ENCODE assay signal across 8 mouse cellular contexts in the genomic region with DNA sequence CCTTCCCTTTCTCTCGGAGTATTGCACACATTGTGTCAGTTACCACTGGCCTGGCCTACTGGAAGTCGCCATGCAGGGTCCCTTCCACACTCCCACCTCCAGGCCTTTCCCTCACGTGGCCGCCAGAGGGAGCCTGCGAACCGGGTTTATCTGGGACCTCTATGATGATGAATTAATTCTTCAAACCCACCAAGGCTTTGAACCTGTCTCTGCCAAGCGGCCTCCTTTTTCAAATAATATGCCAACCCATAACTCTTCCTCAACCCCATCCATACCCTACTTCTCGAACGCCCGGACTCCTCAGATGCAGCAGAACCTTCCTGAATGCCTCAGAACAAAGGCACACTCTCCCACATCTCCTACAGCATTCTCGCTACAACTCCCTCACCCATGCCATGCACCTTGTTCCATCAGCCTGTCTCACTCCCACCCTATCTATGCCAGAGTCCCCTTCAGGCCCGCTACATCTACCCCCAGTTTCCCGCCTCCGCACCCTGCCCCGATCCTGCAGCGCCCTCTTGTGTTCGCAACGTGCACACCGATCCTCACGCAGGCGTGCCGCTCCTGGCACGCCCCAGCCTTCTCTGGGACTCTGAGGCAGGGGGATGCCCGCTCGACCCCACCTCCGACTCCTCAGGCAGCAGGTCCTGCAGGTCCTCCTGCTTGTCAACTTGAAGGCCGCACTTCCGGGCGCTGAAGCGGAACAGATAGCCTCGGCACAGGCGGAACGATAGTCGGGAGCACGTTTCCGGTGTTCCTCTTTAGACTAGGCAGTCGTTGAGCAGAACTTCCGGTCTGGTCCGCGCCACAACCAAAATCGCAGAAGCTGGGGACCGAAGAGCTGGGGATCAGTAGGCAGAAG. TPM values are rescaled to one million over a fixed set of nuclear protein-coding genes. Genes with fewer than 3 reads are reported as not detected.
DNase-seq lines count a peak whose midpoint lies in the region; ATAC-seq and TF ChIP-seq lines count a peak whose summit lies in the region.

No protein-coding gene starts in this region.

- H3K4me2 ChIP-seq in CH12.LX (ENCODE audit: insufficient read depth, low read depth, poor library complexity, severe bottlenecking) = peak overlapping the region; percentile 70
- peak overlapping the region; percentile 82 for H3K4me2 ChIP-seq in heart, embryonic 15.5 days
- peak overlapping the region; percentile 85 for H3K4me2 ChIP-seq in liver, embryonic 13.5 days
- peak overlapping the region; percentile 69 for H3K4me2 ChIP-seq in stomach, embryonic 14.5 days (replicated peaks; ENCODE audit: low read depth, low read length)

- peak; percentile 97 for DNase-seq in CH12.LX (ENCODE audit: extremely low read depth)
- peak; percentile 89 for DNase-seq in c-Kit-positive CD71-negative TER-119-negative erythroid progenitor cells, embryonic 14.5 days (ENCODE audit: low read depth)
- peak; percentile 95 for DNase-seq in forebrain, embryonic 10.5 days (ENCODE audit: extremely low spot score, low spot score)
- peak; percentile 95 for DNase-seq in kidney, postnatal 14 days
- DNase-seq in liver, embryonic 13.5 days = peak; percentile 87
- DNase-seq in natural killer cell, adult 2 months (ENCODE audit: low spot score in 2 of 2) = peak; percentile 86

- TF ChIP-seq EP300 in CH12.LX (IDR thresholded peaks at IDR 0.05; ENCODE audit: low read length) = 0 out of 2 replicates have a peak, but pooled peaks have one; percentile 11

- TF ChIP-seq POLR2A in CH12.LX (IDR thresholded peaks at IDR 0.05; ENCODE audit: low read depth, low read length) = peak; percentile 83

- 0 out of 2 replicates have a peak, but pooled peaks cover 3% of the 10 kb centered on the region for H3K79me2 ChIP-seq in CH12.LX (replicated peaks; ENCODE audit: control insufficient read depth, extremely low read depth, insufficient read depth, poor library complexity, severe bottlenecking)

- peak overlapping the region; percentile 84 to 95 (median 84) for H3K4me3 ChIP-seq in CH12.LX (replicated peaks in 1 of 3; ENCODE audit: low read depth in 2 of 3, low read length in 2 of 3, poor library complexity in 1 of 3)
- peak overlapping the region; percentile 68 for H3K4me3 ChIP-seq in forebrain, embryonic 10.5 days
- H3K4me3 ChIP-seq in heart, embryonic 15.5 days = peak overlapping the region; percentile 70
- peak overlapping the region; percentile 69 for H3K4me3 ChIP-seq in liver, embryonic 13.5 days (replicated peaks)
- peak overlapping the region; percentile 49 for H3K4me3 ChIP-seq in stomach, embryonic 14.5 days (ENCODE audit: low read depth, low read length)

- dilution Hi-C loops in CH12.LX (cut with MboI; ENCODE audit: extremely low pct_ligation_motif_present, extremely low pct_unique_long_range_greater_than_20kb, low sequenced_read_pairs) = no loop called here

- peaks cover 7% of the 10 kb centered on the region for H3K27me3 ChIP-seq in CH12.LX (replicated peaks)
- peaks cover 27% of the 10 kb centered on the region for H3K27me3 ChIP-seq in forebrain, embryonic 10.5 days (ENCODE audit: poor library complexity, severe bottlenecking)
- 0 out of 2 replicates have a peak, but pooled peaks cover 4% of the 10 kb centered on the region for H3K27me3 ChIP-seq in heart, embryonic 15.5 days
- no peaks in the 10 kb centered on the region for H3K27me3 ChIP-seq in liver, embryonic 13.5 days
- no peaks in the 10 kb centered on the region for H3K27me3 ChIP-seq in stomach, embryonic 14.5 days (ENCODE audit: control insufficient read depth, insufficient read depth, low read length)

- TF ChIP-seq CTCF in CH12.LX (conservative IDR thresholded peaks at IDR 0.05 in 1 of 2, IDR thresholded peaks at IDR 0.05 in 1 of 2; ENCODE audit: low read depth in 2 of 2, low read length in 2 of 2) = peak; percentile 57 to 85

- peak overlapping the region; percentile 89 for H3K27ac ChIP-seq in CH12.LX (ENCODE audit: insufficient read depth, low read depth)
- peak overlapping the region; percentile 93 for H3K27ac ChIP-seq in forebrain, embryonic 10.5 days
- H3K27ac ChIP-seq in heart, embryonic 15.5 days = peak overlapping the region; percentile 95
- H3K27ac ChIP-seq in liver, embryonic 13.5 days = peak overlapping the region; percentile 91
- H3K27ac ChIP-seq in stomach, embryonic 14.5 days (ENCODE audit: low read length) = peak overlapping the region; percentile 89

- peaks cover 25 to 36% of the 10 kb centered on the region in 2 experiments for H3K36me3 ChIP-seq in CH12.LX (replicated peaks in 1 of 2; ENCODE audit: control insufficient read depth in 1 of 2, insufficient read depth in 1 of 2, low read length in 1 of 2)
- peaks cover 37% of the 10 kb centered on the region for H3K36me3 ChIP-seq in forebrain, embryonic 10.5 days (replicated peaks)
- H3K36me3 ChIP-seq in heart, embryonic 15.5 days = peaks cover 31% of the 10 kb centered on the region
- H3K36me3 ChIP-seq in liver, embryonic 13.5 days = peaks cover 39% of the 10 kb centered on the region
- peaks cover 25% of the 10 kb centered on the region for H3K36me3 ChIP-seq in stomach, embryonic 14.5 days (ENCODE audit: control insufficient read depth, insufficient read depth, low read length)

- no peaks in the 10 kb centered on the region for H3K9me3 ChIP-seq in CH12.LX (replicated peaks; ENCODE audit: low read length)
- no peaks in the 10 kb centered on the region; the same call in 1 of the 2 replicates for H3K9me3 ChIP-seq in forebrain, embryonic 10.5 days
- no peaks in the 10 kb centered on the region for H3K9me3 ChIP-seq in heart, embryonic 15.5 days (replicated peaks)
- no peaks in the 10 kb centered on the region for H3K9me3 ChIP-seq in liver, embryonic 13.5 days (replicated peaks)
- H3K9me3 ChIP-seq in stomach, embryonic 14.5 days (ENCODE audit: control insufficient read depth, low read depth, low read length) = no peaks in the 10 kb centered on the region

- in situ Hi-C loops in CH12.LX (cut with MboI; ENCODE audit: low pct_ligation_motif_present, low pct_unique_long_range_greater_than_20kb, low sequenced_read_pairs) = loop anchor here (5.0 to 25.0 kb wide), 4 partner anchors 33 to 522 kb away; partner anchors contain the start of gene Zfp606

- TF ChIP-seq RAD21 in CH12.LX (IDR thresholded peaks at IDR 0.05; ENCODE audit: low read depth, low read length) = peak; percentile 63

- ATAC-seq in heart, embryonic 15.5 days (replicated peaks; ENCODE audit: insufficient number of reproducible peaks, insufficient read depth, low FRiP score, low read depth) = peak; percentile 89
- ATAC-seq in liver, embryonic 13.5 days (ENCODE audit: low read depth) = peak; percentile 85
- ATAC-seq in stomach, embryonic 14.5 days (ENCODE audit: insufficient number of reproducible peaks, insufficient read depth, low FRiP score, low read depth) = peak; percentile 85

- peaks cover 8 to 14% of the 10 kb centered on the region in 2 experiments; a peak in 2 of 4 replicates for H3K4me1 ChIP-seq in CH12.LX (ENCODE audit: control insufficient read depth in 1 of 2, insufficient read depth in 2 of 2)
- peaks cover 33% of the 10 kb centered on the region for H3K4me1 ChIP-seq in forebrain, embryonic 10.5 days
- peaks cover 22% of the 10 kb centered on the region for H3K4me1 ChIP-seq in heart, embryonic 15.5 days (replicated peaks)
- H3K4me1 ChIP-seq in liver, embryonic 13.5 days (replicated peaks) = peaks cover 33% of the 10 kb centered on the region
- H3K4me1 ChIP-seq in stomach, embryonic 14.5 days (ENCODE audit: control insufficient read depth, insufficient read depth, low read length) = peaks cover 8% of the 10 kb centered on the region; the same call in 1 of the 2 replicates

- WGBS in forebrain, embryonic 10.5 days = under 1% methylated on average over 42 of the region's 42 CpGs
- WGBS in heart, embryonic 15.5 days = under 1% methylated on average over 42 of the region's 42 CpGs
- under 1% methylated on average over 42 of the region's 42 CpGs for WGBS in liver, embryonic 13.5 days (ENCODE audit: insufficient replicate concordance)
- WGBS in stomach, embryonic 14.5 days = 0% methylated on average over 42 of the region's 42 CpGs

- H3K9ac ChIP-seq in CH12.LX (ENCODE audit: insufficient read depth, low read depth) = peak overlapping the region; percentile 94
- peak overlapping the region; percentile 76 for H3K9ac ChIP-seq in heart, embryonic 15.5 days
- peak overlapping the region; percentile 83 for H3K9ac ChIP-seq in liver, embryonic 13.5 days
- peak overlapping the region; percentile 57 for H3K9ac ChIP-seq in stomach, embryonic 14.5 days (replicated peaks; ENCODE audit: low read depth, low read length)

RNA-seq across cellular contexts. Expression of gene Zbtb45, which starts 0.5 kb away (rescaled TPM):
- 9.5 and 12.1 TPM in 2 replicates for total RNA-seq in CH12.LX (2012; rRNA removed)
- 6.7 and 6.8 TPM in 2 replicates for total RNA-seq in CH12.LX (2014; rRNA removed)
- 16.7 and 17.1 TPM in 2 replicates for polyA plus RNA-seq in CH12.LX (2012; ENCODE audit: insufficient read length, low read depth)
- polyA plus RNA-seq in forebrain, embryonic 10.5 days (2016; fragmentation: Nextera tagmentation; extraction: Ambion mirVana) = 29.7 and 30.7 TPM in 2 replicates
- 12.2 and 18.0 TPM in 2 replicates for polyA plus RNA-seq in heart, embryonic 15.5 days (2015; fragmentation: Nextera tagmentation; extraction: Ambion mirVana)
- 14.4 and 17.3 TPM in 2 replicates for polyA plus RNA-seq in liver, embryonic 13.5 days (2015; fragmentation: Nextera tagmentation; extraction: Ambion mirVana)
- 21.3 and 21.8 TPM in 2 replicates for polyA plus RNA-seq in stomach, embryonic 14.5 days (2014; fragmentation: Nextera tagmentation; extraction: Ambion mirVana)

RNA-seq across cellular contexts. Expression of gene Trim28, which starts 10.5 kb away (rescaled TPM):
- total RNA-seq in CH12.LX (2012; rRNA removed) (500 and 583 TPM in 2 replicates), CH12.LX (2014; rRNA removed) (495 and 516 TPM in 2 replicates)
- polyA plus RNA-seq in CH12.LX (2012; ENCODE audit: insufficient read length, low read depth) = 728 and 891 TPM in 2 replicates
- polyA plus RNA-seq in forebrain, embryonic 10.5 days (2016; fragmentation: Nextera tagmentation; extraction: Ambion mirVana) = 415 and 417 TPM in 2 replicates
- polyA plus RNA-seq in heart, embryonic 15.5 days (2015; fragmentation: Nextera tagmentation; extraction: Ambion mirVana) = 116 and 173 TPM in 2 replicates
- polyA plus RNA-seq in liver, embryonic 13.5 days (2015; fragmentation: Nextera tagmentation; extraction: Ambion mirVana) = 92.3 and 102 TPM in 2 replicates
- polyA plus RNA-seq in stomach, embryonic 14.5 days (2014; fragmentation: Nextera tagmentation; extraction: Ambion mirVana) = 386 and 397 TPM in 2 replicates

RNA-seq across cellular contexts. Expression of gene Slc27a5, which starts 11.4 kb away (rescaled TPM):
- total RNA-seq in CH12.LX (2012; rRNA removed) = 0.04 TPM in 1 of 2 replicates, not detected in the other
- total RNA-seq in CH12.LX (2014; rRNA removed) = not detected in 2 replicates
- not detected in 2 replicates for polyA plus RNA-seq in CH12.LX (2012; ENCODE audit: insufficient read length, low read depth)
- not detected in 2 replicates for polyA plus RNA-seq in forebrain, embryonic 10.5 days (2016; fragmentation: Nextera tagmentation; extraction: Ambion mirVana)
- 0.14 TPM in 1 of 2 replicates, not detected in the other for polyA plus RNA-seq in heart, embryonic 15.5 days (2015; fragmentation: Nextera tagmentation; extraction: Ambion mirVana)
- 4.5 and 4.9 TPM in 2 replicates for polyA plus RNA-seq in liver, embryonic 13.5 days (2015; fragmentation: Nextera tagmentation; extraction: Ambion mirVana)
- polyA plus RNA-seq in stomach, embryonic 14.5 days (2014; fragmentation: Nextera tagmentation; extraction: Ambion mirVana) = not detected in 2 replicates

RNA-seq across cellular contexts. Expression of gene Chmp2a, which starts 25.2 kb away (rescaled TPM):
- total RNA-seq in CH12.LX (2012; rRNA removed) (110 and 115 TPM in 2 replicates), CH12.LX (2014; rRNA removed) (131 and 141 TPM in 2 replicates)
- 134 and 148 TPM in 2 replicates for polyA plus RNA-seq in CH12.LX (2012; ENCODE audit: insufficient read length, low read depth)
- 97.3 and 102 TPM in 2 replicates for polyA plus RNA-seq in forebrain, embryonic 10.5 days (2016; fragmentation: Nextera tagmentation; extraction: Ambion mirVana)
- polyA plus RNA-seq in heart, embryonic 15.5 days (2015; fragmentation: Nextera tagmentation; extraction: Ambion mirVana) = 129 and 133 TPM in 2 replicates
- polyA plus RNA-seq in liver, embryonic 13.5 days (2015; fragmentation: Nextera tagmentation; extraction: Ambion mirVana) = 127 and 130 TPM in 2 replicates
- polyA plus RNA-seq in stomach, embryonic 14.5 days (2014; fragmentation: Nextera tagmentation; extraction: Ambion mirVana) = 150 and 157 TPM in 2 replicates

RNA-seq across cellular contexts. Expression of gene Ube2m, which starts 28.7 kb away (rescaled TPM):
- 134 and 156 TPM in 2 replicates for total RNA-seq in CH12.LX (2012; rRNA removed)
- total RNA-seq in CH12.LX (2014; rRNA removed) = 227 and 244 TPM in 2 replicates
- 215 and 272 TPM in 2 replicates for polyA plus RNA-seq in CH12.LX (2012; ENCODE audit: insufficient read length, low read depth)
- 82.9 and 88.7 TPM in 2 replicates for polyA plus RNA-seq in forebrain, embryonic 10.5 days (2016; fragmentation: Nextera tagmentation; extraction: Ambion mirVana)
- 107 and 130 TPM in 2 replicates for polyA plus RNA-seq in heart, embryonic 15.5 days (2015; fragmentation: Nextera tagmentation; extraction: Ambion mirVana)
- polyA plus RNA-seq in liver, embryonic 13.5 days (2015; fragmentation: Nextera tagmentation; extraction: Ambion mirVana) = 70.0 and 80.8 TPM in 2 replicates
- 56.6 and 59.6 TPM in 2 replicates for polyA plus RNA-seq in stomach, embryonic 14.5 days (2014; fragmentation: Nextera tagmentation; extraction: Ambion mirVana)

Comparison
In these comparisons a context has a peak if more than half of its experiments do, and no peak if none do; other contexts are left out.
1. Peak in every context shown above with its lines: DNase-seq, ATAC-seq, H3K4me3 ChIP-seq and H3K27ac ChIP-seq.